Mouse (Mus musculus): ENCODE data around the gene Defa21. TPM values are rescaled to one million over a fixed set of nuclear protein-coding genes. Genes with fewer than 3 reads are reported as not detected.
"Not testable (repeated sequence)": the region's sequence is repeated elsewhere in the genome, so short reads cannot be mapped to it uniquely, and the experiment has no call there.

Gene Defa21
- not detected in 2 replicates for polyA plus RNA-seq (2016; fragmentation: Nextera tagmentation; extraction: Ambion mirVana)

DNA sequence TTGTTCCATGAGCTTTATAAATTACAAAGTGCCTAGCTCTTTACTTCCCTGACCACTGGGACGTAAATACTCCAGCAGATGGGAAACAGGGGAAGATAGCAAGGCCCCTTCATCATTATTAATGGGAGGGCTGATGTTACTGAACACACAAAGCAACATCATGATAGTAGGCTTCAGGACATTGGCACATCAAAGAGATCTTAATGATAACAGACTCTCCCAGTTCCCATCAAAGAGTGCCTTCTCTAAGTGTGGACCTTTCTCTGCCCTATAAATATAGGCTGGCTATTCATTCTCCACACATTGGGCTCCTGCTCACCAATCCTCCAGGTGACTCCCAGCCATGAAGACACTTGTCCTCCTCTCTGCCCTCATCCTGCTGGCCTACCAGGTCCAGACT lies at the start of gene Defa21:
Gene Defa21 (plus strand): TSS at position 301 of the 400 bp plus-strand sequence.
- H3K9me3 ChIP-seq; H3K4me1 ChIP-seq; H3K27ac ChIP-seq (replicated peaks); DNase-seq (ENCODE audit: low spot score); H3K4me3 ChIP-seq; H3K36me3 ChIP-seq (replicated peaks); H3K27me3 ChIP-seq (replicated peaks; ENCODE audit: low read depth, poor library complexity, severe bottlenecking): not testable (repeated sequence)
- no CpG with 5 or more reads among the region's 1 CpGs for WGBS

DNA sequence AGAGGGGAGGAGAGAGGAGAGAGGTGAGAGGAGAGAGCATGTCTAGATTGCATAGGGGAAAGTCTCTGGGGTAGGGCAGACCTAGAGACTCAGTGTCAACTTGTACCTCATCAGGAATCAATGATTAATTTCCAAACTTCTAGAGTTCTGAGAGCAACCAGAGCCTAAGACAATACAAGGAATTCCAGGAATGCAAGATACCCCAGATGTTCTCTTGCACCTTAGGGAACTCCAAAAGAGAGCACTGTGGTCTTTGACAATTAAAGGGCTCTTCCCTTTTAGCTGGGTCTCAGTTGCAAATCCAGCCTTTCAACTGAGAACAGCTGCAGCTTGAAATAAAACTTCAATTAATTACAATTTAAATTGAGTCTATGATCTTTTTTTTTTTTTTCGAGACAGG lies 45.5 kb upstream of the Defa21 start:
- 65% methylated on average over 1 of the region's 1 CpGs for whole genome bisulfite sequencing
- no peaks in the 10 kb centered on the region for H3K36me3 ChIP-seq (replicated peaks)

DNA sequence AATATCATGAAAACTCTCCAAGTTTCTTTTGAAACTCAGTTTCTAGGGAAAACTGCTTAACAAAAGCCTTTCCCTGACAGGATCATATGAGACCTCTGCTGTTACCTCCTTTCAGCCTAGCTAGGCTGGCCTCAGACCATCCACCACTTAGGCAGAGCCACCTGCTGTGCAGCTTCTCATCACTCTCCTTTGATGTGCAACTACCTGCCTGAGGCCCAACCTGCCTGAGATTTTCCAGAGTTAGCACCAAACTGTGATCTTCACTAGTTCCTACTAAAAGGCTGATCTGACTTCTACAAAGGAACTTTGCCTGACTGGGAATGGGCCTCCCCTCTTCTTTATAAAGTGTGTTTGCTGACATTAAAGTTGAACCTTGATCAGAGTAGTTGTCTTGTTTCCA lies 31.3 kb upstream of the Defa21 start:
- H3K27me3 ChIP-seq (replicated peaks; ENCODE audit: low read depth, poor library complexity, severe bottlenecking); H3K4me1 ChIP-seq; H3K27ac ChIP-seq (replicated peaks); DNase-seq (ENCODE audit: low spot score); H3K36me3 ChIP-seq (replicated peaks); H3K4me3 ChIP-seq; H3K9me3 ChIP-seq: not testable (repeated sequence)

More for the DNA sequence above, 45.5 kb upstream of the Defa21 start:
- Histone ChIP-seq H3K4me3 (no peak overlapping the region), H3K27ac (replicated peaks) (no peak overlapping the region), H3K4me1 (no peaks in the 10 kb centered on the region), H3K9me3 (peaks cover 40% of the 10 kb centered on the region), H3K27me3 (replicated peaks; ENCODE audit: low read depth, poor library complexity, severe bottlenecking) (no peaks in the 10 kb centered on the region)
- DNase-seq (ENCODE audit: low spot score) = no peak

DNA sequence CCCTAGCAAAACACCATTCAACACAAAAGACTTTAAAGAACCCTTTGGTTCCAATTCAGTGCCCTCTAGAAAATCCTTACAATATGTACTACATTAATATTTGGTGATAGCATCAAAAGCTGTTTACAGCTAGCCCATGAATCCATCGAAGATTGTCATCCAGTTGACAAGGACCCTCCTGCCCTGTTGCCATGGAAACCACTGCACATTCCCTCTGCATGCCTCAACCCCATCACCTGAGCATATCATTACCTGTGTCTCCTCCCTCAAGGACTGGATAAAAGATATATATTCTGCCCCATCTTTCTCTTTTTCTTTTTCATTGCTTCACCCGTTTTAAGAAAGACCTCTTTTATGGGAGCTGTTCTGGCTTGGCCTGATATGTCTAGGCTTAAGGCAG lies 28.6 kb upstream of the Defa21 start:
- DNase-seq (ENCODE audit: low spot score) = no peak
- Histone ChIP-seq H3K36me3 (replicated peaks) (no peaks in the 10 kb centered on the region), H3K27ac (replicated peaks) (no peak overlapping the region), H3K27me3 (replicated peaks; ENCODE audit: low read depth, poor library complexity, severe bottlenecking) (no peaks in the 10 kb centered on the region), H3K9me3 (peaks cover 6% of the 10 kb centered on the region; the same call in 1 of the 2 replicates), H3K4me1 (no peaks in the 10 kb centered on the region), H3K4me3 (no peak overlapping the region)
- WGBS = 79% methylated on average over 2 of the region's 2 CpGs

DNA sequence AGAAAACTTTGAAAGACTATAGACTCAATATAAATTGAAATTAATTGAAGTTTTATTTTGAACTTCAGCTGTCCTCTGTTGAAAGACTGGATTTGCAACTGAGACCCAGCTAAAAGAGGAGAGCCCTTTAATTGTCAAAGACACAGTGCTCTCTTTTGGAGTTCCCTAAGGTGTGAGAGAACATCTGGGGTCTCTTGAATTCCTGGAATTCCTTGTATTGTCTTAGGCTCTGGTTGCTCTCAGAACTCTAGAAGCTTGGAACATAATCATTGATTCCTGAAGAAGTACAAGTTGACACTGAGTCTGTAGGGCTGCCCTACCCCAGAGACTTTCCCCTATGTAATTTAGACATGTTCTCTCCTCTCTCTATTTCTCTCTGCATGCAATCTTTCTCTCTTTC lies 28.1 kb upstream of the Defa21 start:
- Histone ChIP-seq H3K27me3 (replicated peaks; ENCODE audit: low read depth, poor library complexity, severe bottlenecking) (no peaks in the 10 kb centered on the region), H3K4me1 (no peaks in the 10 kb centered on the region), H3K27ac (replicated peaks) (no peak overlapping the region), H3K4me3 (no peak overlapping the region), H3K9me3 (peaks cover 6% of the 10 kb centered on the region; the same call in 1 of the 2 replicates), H3K36me3 (replicated peaks) (no peaks in the 10 kb centered on the region)
- DNase-seq (ENCODE audit: low spot score) = no peak

DNA sequence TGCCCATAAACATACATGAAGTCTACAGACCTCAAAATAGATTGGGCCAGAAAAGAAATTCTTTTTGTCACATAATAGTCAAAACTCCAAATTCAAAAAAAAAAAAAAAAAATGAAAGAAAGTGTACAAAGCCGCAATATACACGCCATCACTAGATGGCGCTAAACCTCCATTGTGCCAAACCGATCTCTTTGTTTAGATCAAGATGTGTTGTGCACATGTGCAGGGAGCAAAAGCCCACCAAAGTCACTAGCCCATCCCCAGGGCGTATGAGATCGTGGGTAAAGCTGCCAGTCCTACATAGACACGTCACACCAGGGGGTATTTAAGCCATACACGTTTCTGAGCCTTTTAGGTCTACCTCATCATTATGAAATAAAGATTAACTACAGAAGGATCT lies 24.2 kb upstream of the Defa21 start:
- peak; percentile 30 for DNase-seq (ENCODE audit: low spot score)
- Histone ChIP-seq H3K27me3 (replicated peaks; ENCODE audit: low read depth, poor library complexity, severe bottlenecking) (no peaks in the 10 kb centered on the region), H3K9me3 (peaks cover 12% of the 10 kb centered on the region), H3K4me3 (no peak overlapping the region), H3K27ac (replicated peaks) (no peak overlapping the region), H3K4me1 (no peaks in the 10 kb centered on the region), H3K36me3 (replicated peaks) (no peaks in the 10 kb centered on the region)
- 53% methylated on average over 8 of the region's 8 CpGs for WGBS

DNA sequence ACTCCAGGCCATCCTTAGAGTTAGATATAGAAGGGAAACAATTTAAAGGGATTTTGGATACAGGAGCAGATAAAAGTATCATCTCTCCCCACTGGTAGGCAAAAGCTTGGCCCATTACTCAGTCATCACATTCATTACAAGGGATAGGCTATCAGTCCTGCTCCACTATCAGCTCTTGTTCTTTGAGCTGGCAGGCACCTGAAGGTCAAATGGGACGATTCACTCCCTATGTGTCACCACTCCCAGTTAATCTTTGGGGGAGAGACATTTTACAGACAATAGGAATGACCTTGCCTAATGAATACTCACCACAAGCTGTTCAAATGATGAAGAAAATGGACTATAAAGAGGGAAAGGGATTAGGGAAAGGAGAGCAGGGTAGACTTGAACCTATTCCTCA lies 18.5 kb upstream of the Defa21 start:
- no peaks in the 10 kb centered on the region for H3K27me3 ChIP-seq (replicated peaks; ENCODE audit: low read depth, poor library complexity, severe bottlenecking)
- 35% methylated on average over 1 of the region's 1 CpGs for WGBS
- DNase-seq (ENCODE audit: low spot score) = no peak

DNA sequence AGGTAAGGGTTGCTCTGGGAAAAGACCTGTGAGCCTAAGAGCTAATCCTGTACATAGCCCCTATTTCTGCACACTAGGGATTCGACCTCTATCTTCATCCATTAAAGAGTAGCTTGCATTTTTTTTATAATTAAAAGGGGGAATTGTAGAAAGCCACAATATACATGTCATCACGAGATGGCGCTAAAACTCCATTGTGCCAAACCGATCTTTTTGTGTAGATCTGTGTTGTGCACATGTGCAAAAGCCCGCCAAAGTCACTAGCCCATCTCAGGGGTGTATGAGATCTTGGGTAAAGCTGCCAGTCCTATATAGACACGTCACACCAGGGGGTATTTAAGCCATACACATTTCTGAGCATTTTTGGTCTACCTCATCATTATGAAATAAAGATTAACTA lies 16.8 kb upstream of the Defa21 start:
- 56% methylated on average over 6 of the region's 6 CpGs for WGBS
- H3K4me3 ChIP-seq; H3K27ac ChIP-seq (replicated peaks); H3K36me3 ChIP-seq (replicated peaks); H3K4me1 ChIP-seq; H3K27me3 ChIP-seq (replicated peaks; ENCODE audit: low read depth, poor library complexity, severe bottlenecking); DNase-seq (ENCODE audit: low spot score): not testable (repeated sequence)
- peaks cover 29% of the 10 kb centered on the region for H3K9me3 ChIP-seq

More for the DNA sequence above, 18.5 kb upstream of the Defa21 start:
- peaks cover 21% of the 10 kb centered on the region for H3K9me3 ChIP-seq
- no peaks in the 10 kb centered on the region for H3K4me1 ChIP-seq
- no peak overlapping the region for H3K4me3 ChIP-seq
- H3K36me3 ChIP-seq (replicated peaks) = no peaks in the 10 kb centered on the region
- no peak overlapping the region for H3K27ac ChIP-seq (replicated peaks)

DNA sequence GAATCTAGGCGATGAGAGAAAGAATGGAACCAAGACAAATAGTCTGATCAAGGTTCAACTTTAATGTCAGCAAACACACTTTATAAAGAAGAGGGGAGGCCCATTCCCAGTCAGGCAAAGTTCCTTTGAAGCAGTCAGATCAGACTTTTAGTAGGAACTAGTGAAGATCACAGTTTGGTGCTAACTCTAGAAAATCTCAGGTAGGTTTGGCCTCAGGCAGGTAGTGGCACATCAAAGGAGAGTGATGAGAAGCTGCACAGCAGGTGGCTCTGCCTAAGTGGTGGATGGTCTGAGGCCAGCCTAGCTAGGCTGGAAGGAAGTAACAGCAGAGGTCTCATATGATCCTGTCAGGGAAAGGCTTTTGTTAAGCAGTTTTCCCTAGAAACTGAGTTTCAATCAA lies 14.8 kb upstream of the Defa21 start:
- peaks cover 26% of the 10 kb centered on the region for H3K9me3 ChIP-seq
- H3K36me3 ChIP-seq (replicated peaks); H3K27ac ChIP-seq (replicated peaks); H3K4me3 ChIP-seq; DNase-seq (ENCODE audit: low spot score); H3K4me1 ChIP-seq; H3K27me3 ChIP-seq (replicated peaks; ENCODE audit: low read depth, poor library complexity, severe bottlenecking): not testable (repeated sequence)
- WGBS = 85% methylated on average over 1 of the region's 1 CpGs

DNA sequence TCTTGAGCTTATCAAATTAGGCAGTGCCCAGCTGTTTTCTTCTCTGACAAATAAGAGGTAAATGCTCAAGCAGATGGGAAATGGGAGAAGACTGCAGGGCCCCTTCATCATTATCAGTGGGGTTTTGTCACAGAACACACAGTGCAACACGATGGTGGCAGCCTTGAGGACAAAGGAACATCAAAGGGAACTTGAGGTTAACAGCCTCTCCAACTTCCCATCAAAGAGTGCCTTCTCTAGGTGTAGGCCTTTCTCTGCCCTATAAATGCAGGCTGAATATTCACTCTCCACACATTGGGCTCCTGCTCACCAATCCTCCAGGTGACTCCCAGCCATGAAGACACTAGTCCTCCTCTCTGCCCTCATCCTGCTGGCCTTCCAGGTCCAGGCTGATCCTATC lies 29.4 kb downstream of the Defa21 start, which contains the start of gene Defa23:
Gene Defa23 (plus strand): TSS at position 301 of the 400 bp plus-strand sequence.
- not testable (repeated sequence) for DNase-seq (ENCODE audit: low spot score); H3K36me3 ChIP-seq (replicated peaks); H3K27ac ChIP-seq (replicated peaks); H3K27me3 ChIP-seq (replicated peaks; ENCODE audit: low read depth, poor library complexity, severe bottlenecking); H3K9me3 ChIP-seq; H3K4me1 ChIP-seq; H3K4me3 ChIP-seq
- no CpG with 5 or more reads among the region's 1 CpGs for WGBS

DNA sequence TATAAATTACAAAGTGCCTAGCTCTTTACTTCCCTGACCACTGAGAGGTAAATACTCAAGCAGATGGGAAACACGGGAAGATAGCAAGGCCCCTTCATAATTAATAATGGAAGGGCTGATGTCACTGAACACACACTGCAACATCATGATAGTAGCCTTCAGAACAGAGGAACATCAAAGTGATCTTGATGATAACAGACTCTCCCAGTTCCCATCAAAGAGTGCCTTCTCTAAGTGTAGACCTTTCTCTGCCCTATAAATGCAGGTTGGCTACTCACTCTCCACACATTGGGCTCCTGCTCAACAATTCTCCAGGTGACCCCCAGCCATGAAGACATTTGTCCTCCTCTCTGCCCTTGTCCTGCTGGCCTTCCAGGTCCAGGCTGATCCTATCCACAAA lies 39.4 kb downstream of the Defa21 start, which contains the start of gene Defa35:
Gene Defa35 (plus strand): TSS at position 301 of the 400 bp plus-strand sequence.
- H3K9me3 ChIP-seq; H3K27ac ChIP-seq (replicated peaks): not testable (repeated sequence)
- 73% methylated on average over 1 of the region's 1 CpGs for WGBS

More for the DNA sequence above, 39.4 kb downstream of the Defa21 start, which contains the start of gene Defa35:
- H3K36me3 ChIP-seq (replicated peaks); H3K27me3 ChIP-seq (replicated peaks; ENCODE audit: low read depth, poor library complexity, severe bottlenecking); DNase-seq (ENCODE audit: low spot score); H3K4me3 ChIP-seq; H3K4me1 ChIP-seq: not testable (repeated sequence)
